Mouse (Mus musculus): ENCODE measurements around the gene Cep95. TPM values are rescaled to one million over a fixed set of nuclear protein-coding genes. Genes with fewer than 3 reads are reported as not detected.

Gene Cep95
- polyA plus RNA-seq, 1 experiment from 2014 or later, result 23.0 TPM

Small RNAs within 50 kb of the gene (microRNA-seq; reads per million reads assigned to microRNA genes)
- not detected for gene Gm25994 (ENCODE audit: insufficient number of aligned reads)
- gene Mir3064 (ENCODE audit: insufficient number of aligned reads), result 32.8 reads per million, percentile 22 among the genes with 10 or more reads in this experiment

Other genes with a start within 250 kb of the Cep95 start
- 8.3 and 8.8 TPM in 2 replicates for gene Tex2, start 175.8 kb upstream of the Cep95 start, polyA plus RNA-seq (2014; fragmentation: Nextera tagmentation; extraction: Ambion mirVana)
- 15.4 and 18.8 TPM in 2 replicates for gene Pecam1, start 38.6 kb upstream of the Cep95 start, polyA plus RNA-seq (2014; fragmentation: Nextera tagmentation; extraction: Ambion mirVana)
- gene Milr1, start 38.0 kb upstream of the Cep95 start, polyA plus RNA-seq (2014; fragmentation: Nextera tagmentation; extraction: Ambion mirVana), result 0.63 and 1.3 TPM in 2 replicates
- 8.9 and 9.1 TPM in 2 replicates for gene Polg2, start 9.7 kb upstream of the Cep95 start, polyA plus RNA-seq (2014; fragmentation: Nextera tagmentation; extraction: Ambion mirVana)
- gene Ddx5, start 67 bp upstream of the Cep95 start, polyA plus RNA-seq (2014; fragmentation: Nextera tagmentation; extraction: Ambion mirVana), result 508 and 538 TPM in 2 replicates
- gene Smurf2, start 131.5 kb downstream of the Cep95 start, polyA plus RNA-seq (2014; fragmentation: Nextera tagmentation; extraction: Ambion mirVana), result 18.9 and 20.1 TPM in 2 replicates
- gene Kpna2, start 210.3 kb downstream of the Cep95 start, polyA plus RNA-seq (2014; fragmentation: Nextera tagmentation; extraction: Ambion mirVana), result 764 and 777 TPM in 2 replicates
- gene 1810010H24Rik, start 236.4 kb downstream of the Cep95 start, polyA plus RNA-seq (2014; fragmentation: Nextera tagmentation; extraction: Ambion mirVana), result 2.5 and 4.2 TPM in 2 replicates

Measured in forebrain, embryonic 11.5 days (tissue).